Mouse (Mus musculus) kidney, embryonic 14.5 days (tissue): ENCODE results near the gene Ugt1a10. TPM values are rescaled to one million over a fixed set of nuclear protein-coding genes. Genes with fewer than 3 reads are reported as not detected.

Source experiments
- ATAC-seq: fragments of 200-750 bp; cut with Nextera tagmentation; 2 replicates; pipeline ENCODE4 v1.8.0; 2017; ENCODE audit warnings: moderate number of reproducible peaks, mild to moderate bottlenecking, moderate TSS enrichment, moderate library complexity; ENCODE audit not compliant: low FRiP score, low TSS enrichment
- H3K27ac ChIP-seq: fragments of 300-500 bp; sonication (generic); 2 replicates; pipeline ENCODE4 v1.5.1; 2014; ENCODE audit warnings: low read depth, mild to moderate bottlenecking, low read length, moderate library complexity, mixed read lengths
- H3K27me3 ChIP-seq: fragments of 300-500 bp; sonication (generic); 2 replicates; pipeline ENCODE4 v1.6.1; 2014; ENCODE audit warnings: mild to moderate bottlenecking, low read length; ENCODE audit not compliant: control insufficient read depth, insufficient read depth
- H3K36me3 ChIP-seq: fragments of 300-500 bp; sonication (generic); 2 replicates; pipeline ENCODE4 v1.6.1; 2014; ENCODE audit warnings: low read length, mixed read lengths; ENCODE audit not compliant: control insufficient read depth, insufficient read depth
- H3K4me1 ChIP-seq: fragments of 300-500 bp; sonication (generic); 2 replicates; pipeline ENCODE4 v1.6.1; 2014; ENCODE audit warnings: low read length, mixed read lengths; ENCODE audit not compliant: control insufficient read depth, insufficient read depth
- H3K4me2 ChIP-seq: fragments of 300-500 bp; sonication (generic); replicated peaks from 2 replicates; pipeline ENCODE4 v1.6.1; 2014; ENCODE audit warnings: low read depth, mild to moderate bottlenecking, low read length
- H3K4me3 ChIP-seq: fragments of 300-500 bp; sonication (generic); 2 replicates; pipeline ENCODE4 v1.5.1; 2014; ENCODE audit warnings: mild to moderate bottlenecking, low read length
- H3K9ac ChIP-seq: fragments of 300-500 bp; sonication (generic); 2 replicates; pipeline ENCODE4 v1.6.1; 2014; ENCODE audit warnings: low read depth, mild to moderate bottlenecking, low read length, moderate library complexity
- H3K9me3 ChIP-seq: fragments of 300-500 bp; sonication (generic); 2 replicates; pipeline ENCODE4 v1.6.1; 2016; ENCODE audit warnings: low read length; ENCODE audit not compliant: control insufficient read depth
- WGBS: fragments of 180-500 bp; shearing (Covaris S2); extraction: QIAGEN DNeasy Blood & Tissue Kit; methylation state at CpG from one replicate; pipeline ENCODE4 v1.1.7; 2014; 5-methylcytosine and 5-hydroxymethylcytosine counted together
- polyA plus RNA-seq: library from polyadenylated mRNA; unstranded; fragments of >200 nt; fragmentation: Nextera tagmentation; extraction: Ambion mirVana; gene quantifications from 2 replicates; pipeline ENCODE4 v1.2.1, GENCODE M21; 2014

Ugt1a10 gene
- polyA plus RNA-seq, 1 experiment from 2014 or later, result 9.2 TPM

DNA sequence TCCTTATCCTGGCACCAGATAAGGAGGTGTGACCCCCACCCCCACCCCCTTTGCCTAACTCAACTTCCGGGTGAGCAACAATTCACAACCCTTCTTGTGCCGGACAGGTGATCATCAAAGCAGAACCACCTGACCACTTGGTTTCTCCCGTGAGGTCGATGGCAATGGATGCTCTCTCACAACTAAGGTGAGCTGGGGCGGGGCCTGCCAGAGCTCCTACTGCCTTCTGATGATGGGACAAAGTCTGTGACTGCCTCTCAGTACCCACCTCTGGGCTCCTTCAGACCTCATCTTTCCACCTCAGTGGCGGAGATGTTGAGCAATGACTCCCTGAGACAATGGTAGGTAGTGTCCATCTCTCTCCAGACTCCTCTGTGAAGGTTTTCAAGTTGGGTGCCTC, 190.7 kb downstream of the Ugt1a10 start:
- H3K4me2 ChIP-seq, result no peak overlapping the region
- H3K4me1 ChIP-seq, result no peaks in the 10 kb centered on the region
- ATAC-seq, result no peak
- peaks cover 87% of the 10 kb centered on the region for H3K9me3 ChIP-seq
- 77% methylated on average over 6 of the region's 6 CpGs for WGBS
- H3K27ac ChIP-seq, result no peak overlapping the region
- H3K27me3 ChIP-seq, result no peaks in the 10 kb centered on the region
- H3K4me3 ChIP-seq, result no peak overlapping the region
- H3K9ac ChIP-seq, result no peak overlapping the region
- H3K36me3 ChIP-seq, result no peaks in the 10 kb centered on the region

DNA sequence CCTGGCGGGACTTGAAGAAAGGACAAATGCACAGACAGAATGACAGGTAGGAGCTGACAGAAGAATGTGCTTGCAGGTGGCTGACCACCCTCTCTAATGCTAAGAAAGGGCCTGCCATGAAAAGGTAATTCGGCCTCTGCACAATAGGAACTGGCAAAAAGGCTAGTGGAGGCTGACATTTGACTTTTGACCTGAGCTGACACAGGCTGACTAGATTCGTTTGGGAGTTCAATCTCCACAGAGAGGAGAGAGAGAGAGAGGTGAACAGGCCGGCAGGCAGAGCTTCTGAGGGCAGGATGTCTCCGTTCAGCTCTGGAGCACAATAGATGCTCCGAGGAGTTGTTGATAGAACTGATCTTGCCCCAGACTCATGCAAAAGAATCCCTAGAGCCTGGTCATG, 191.2 kb downstream of the Ugt1a10 start:
- 52% methylated on average over 6 of the region's 6 CpGs for WGBS
- no peak overlapping the region for H3K27ac ChIP-seq
- H3K27me3 ChIP-seq, result no peaks in the 10 kb centered on the region
- H3K9ac ChIP-seq, result no peak overlapping the region
- ATAC-seq, result no peak
- H3K9me3 ChIP-seq, result peaks cover 83% of the 10 kb centered on the region
- H3K36me3 ChIP-seq, result no peaks in the 10 kb centered on the region
- no peak overlapping the region for H3K4me2 ChIP-seq
- no peaks in the 10 kb centered on the region for H3K4me1 ChIP-seq
- no peak overlapping the region for H3K4me3 ChIP-seq

DNA sequence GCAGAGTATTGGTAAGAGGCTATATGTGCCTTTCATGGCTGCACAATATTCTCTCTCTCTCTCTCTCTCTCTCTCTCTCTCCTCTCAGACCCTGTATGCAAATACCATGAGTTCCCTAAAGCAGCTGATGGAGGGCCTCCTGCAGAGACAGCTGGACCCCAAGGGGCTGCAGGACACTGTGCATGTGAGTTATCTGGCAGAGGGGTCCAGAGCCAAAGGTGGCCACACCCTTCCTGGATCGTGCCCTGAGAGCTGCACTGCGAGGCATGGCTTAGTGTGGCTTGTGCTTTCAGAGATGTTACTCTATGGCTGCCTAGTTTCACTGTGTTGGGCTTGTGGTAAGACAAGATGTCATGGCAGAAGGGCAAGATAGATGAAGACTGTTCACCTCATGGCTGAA, 192.5 kb downstream of the Ugt1a10 start:
- no peak overlapping the region for H3K9ac ChIP-seq
- no peaks in the 10 kb centered on the region for H3K36me3 ChIP-seq
- no peaks in the 10 kb centered on the region for H3K27me3 ChIP-seq
- WGBS, result 46% methylated on average over 2 of the region's 2 CpGs
- H3K9me3 ChIP-seq, result peaks cover 84% of the 10 kb centered on the region
- H3K4me2 ChIP-seq, result no peak overlapping the region
- no peak overlapping the region for H3K27ac ChIP-seq
- no peak overlapping the region for H3K4me3 ChIP-seq
- no peaks in the 10 kb centered on the region for H3K4me1 ChIP-seq
- no peak for ATAC-seq

DNA sequence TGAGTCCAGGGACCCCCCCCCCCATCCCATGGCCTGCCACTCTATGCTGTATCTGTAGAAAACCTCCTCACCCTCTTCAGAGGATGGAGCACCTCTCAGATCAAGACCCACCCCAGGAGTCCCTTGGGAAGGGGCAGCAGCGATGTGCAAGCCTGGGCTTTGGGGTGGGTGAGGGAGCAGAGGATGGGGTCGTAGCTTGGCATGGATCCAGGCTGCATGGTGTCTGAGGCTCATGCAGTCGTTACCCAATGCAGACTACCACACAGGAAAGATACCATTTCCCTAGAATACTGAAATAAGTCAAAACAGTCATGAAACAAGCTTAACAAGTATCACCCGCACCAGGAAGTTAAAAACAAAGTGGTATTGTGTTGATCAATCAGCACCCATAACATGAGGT, 193.5 kb downstream of the Ugt1a10 start:
- H3K27me3 ChIP-seq, result no peaks in the 10 kb centered on the region
- no peaks in the 10 kb centered on the region for H3K4me1 ChIP-seq
- H3K4me2 ChIP-seq, result no peak overlapping the region
- H3K36me3 ChIP-seq, result no peaks in the 10 kb centered on the region
- no peak for ATAC-seq
- H3K4me3 ChIP-seq, result no peak overlapping the region
- no peak overlapping the region for H3K9ac ChIP-seq
- H3K9me3 ChIP-seq, result peaks cover 83% of the 10 kb centered on the region
- 72% methylated on average over 4 of the region's 4 CpGs for WGBS
- no peak overlapping the region for H3K27ac ChIP-seq

DNA sequence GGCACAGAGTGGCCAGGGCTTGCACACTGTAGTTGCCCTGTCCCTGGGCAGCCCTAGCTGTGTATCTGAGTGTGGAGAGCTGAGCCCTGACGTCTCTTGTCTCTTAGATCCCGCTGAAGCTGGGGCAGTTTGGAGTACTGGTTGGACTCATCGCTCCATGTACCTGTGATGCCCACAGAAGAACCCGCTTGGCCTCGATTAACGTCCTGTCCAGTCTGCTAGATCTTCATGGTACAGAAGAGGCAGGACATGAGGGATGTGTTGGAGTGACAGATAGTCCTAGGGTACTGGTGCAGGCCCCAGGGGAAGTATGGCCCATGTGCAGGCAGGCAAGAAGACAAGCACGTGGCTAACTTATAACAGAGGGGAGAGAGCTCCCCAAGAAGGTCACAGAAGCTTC, 194.4 kb downstream of the Ugt1a10 start:
- Histone ChIP-seq H3K27me3 (no peaks in the 10 kb centered on the region), H3K27ac (no peak overlapping the region), H3K4me1 (no peaks in the 10 kb centered on the region), H3K4me2 (no peak overlapping the region), H3K9ac (no peak overlapping the region), H3K4me3 (no peak overlapping the region), H3K36me3 (no peaks in the 10 kb centered on the region), H3K9me3 (peaks cover 81% of the 10 kb centered on the region)
- WGBS, result 80% methylated on average over 7 of the region's 7 CpGs
- no peak for ATAC-seq

DNA sequence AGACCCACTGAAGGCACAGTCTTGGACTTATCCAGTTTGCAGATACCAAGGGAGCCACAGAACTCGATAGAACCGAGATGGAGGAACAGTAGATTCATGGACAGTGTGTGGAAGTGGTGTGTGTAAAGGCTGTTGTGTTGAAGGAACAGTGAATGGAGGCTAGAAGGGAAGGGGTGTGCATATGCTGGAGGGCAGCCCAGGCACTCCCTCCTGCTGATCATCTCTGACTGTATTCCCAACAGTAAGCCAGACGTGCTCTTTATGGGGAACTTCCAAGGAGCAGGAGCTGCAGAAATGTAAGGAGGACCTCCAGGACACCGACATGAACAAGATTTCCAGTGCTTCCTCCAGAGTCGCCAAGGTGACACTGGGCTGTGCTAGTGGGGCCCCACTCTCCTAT, 194.8 kb downstream of the Ugt1a10 start:
- Histone ChIP-seq H3K27me3 (no peaks in the 10 kb centered on the region), H3K36me3 (no peaks in the 10 kb centered on the region), H3K4me1 (no peaks in the 10 kb centered on the region), H3K9ac (no peak overlapping the region), H3K27ac (no peak overlapping the region), H3K9me3 (peaks cover 81% of the 10 kb centered on the region), H3K4me3 (no peak overlapping the region), H3K4me2 (no peak overlapping the region)
- WGBS, result 82% methylated on average over 5 of the region's 5 CpGs
- no peak for ATAC-seq

DNA sequence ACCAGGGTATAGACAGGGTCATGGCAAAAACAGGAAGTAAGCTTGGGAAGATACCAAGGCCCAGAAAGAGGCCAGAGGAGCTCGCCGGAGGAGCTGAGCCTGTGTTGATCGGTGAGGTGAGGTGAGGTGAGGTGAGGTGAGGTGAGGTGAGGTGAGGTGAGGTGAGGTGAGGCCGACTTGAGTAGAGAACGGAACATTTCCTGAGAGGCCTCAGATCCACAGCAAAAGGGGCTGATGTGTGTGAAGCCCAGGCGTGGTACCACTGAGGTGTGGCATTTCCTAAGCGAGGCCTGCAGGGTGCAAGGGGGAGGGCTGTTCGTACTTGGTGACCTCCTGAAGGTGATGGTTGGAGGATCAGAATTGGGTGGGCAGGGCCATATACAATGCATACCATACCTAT, 197.9 kb downstream of the Ugt1a10 start:
- no peak overlapping the region for H3K9ac ChIP-seq
- WGBS, result 68% methylated on average over 8 of the region's 8 CpGs

DNA sequence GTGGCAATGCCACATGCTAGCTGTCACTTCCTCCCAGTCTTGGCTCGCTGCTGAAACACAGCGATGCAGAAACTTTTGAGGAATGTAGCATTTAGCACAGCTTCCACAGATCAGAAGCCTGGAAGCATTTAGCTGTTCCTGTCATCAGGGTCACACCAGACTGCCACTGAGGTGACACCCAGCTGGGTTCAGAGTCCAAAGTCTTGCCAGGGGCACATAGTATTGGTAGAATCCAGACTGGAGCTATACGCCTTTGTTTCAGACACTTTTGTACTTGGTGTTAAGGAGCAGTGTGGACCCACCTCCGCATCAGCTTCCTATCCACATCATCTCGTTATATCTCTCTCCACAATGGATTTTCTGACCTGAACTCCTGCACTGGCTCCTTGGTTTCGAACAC, 198.4 kb downstream of the Ugt1a10 start:
- Histone ChIP-seq H3K9me3 (peaks cover 67% of the 10 kb centered on the region), H3K4me3 (no peak overlapping the region), H3K36me3 (no peaks in the 10 kb centered on the region), H3K4me2 (no peak overlapping the region), H3K4me1 (no peaks in the 10 kb centered on the region), H3K27me3 (no peaks in the 10 kb centered on the region), H3K9ac (no peak overlapping the region), H3K27ac (no peak overlapping the region)
- 76% methylated on average over 6 of the region's 6 CpGs for WGBS
- ATAC-seq, result no peak

More for the DNA sequence above, 197.9 kb downstream of the Ugt1a10 start:
- Histone ChIP-seq H3K36me3 (no peaks in the 10 kb centered on the region), H3K4me3 (no peak overlapping the region), H3K9me3 (peaks cover 72% of the 10 kb centered on the region), H3K4me1 (no peaks in the 10 kb centered on the region), H3K4me2 (no peak overlapping the region), H3K27ac (no peak overlapping the region), H3K27me3 (no peaks in the 10 kb centered on the region)
- ATAC-seq, result no peak

DNA sequence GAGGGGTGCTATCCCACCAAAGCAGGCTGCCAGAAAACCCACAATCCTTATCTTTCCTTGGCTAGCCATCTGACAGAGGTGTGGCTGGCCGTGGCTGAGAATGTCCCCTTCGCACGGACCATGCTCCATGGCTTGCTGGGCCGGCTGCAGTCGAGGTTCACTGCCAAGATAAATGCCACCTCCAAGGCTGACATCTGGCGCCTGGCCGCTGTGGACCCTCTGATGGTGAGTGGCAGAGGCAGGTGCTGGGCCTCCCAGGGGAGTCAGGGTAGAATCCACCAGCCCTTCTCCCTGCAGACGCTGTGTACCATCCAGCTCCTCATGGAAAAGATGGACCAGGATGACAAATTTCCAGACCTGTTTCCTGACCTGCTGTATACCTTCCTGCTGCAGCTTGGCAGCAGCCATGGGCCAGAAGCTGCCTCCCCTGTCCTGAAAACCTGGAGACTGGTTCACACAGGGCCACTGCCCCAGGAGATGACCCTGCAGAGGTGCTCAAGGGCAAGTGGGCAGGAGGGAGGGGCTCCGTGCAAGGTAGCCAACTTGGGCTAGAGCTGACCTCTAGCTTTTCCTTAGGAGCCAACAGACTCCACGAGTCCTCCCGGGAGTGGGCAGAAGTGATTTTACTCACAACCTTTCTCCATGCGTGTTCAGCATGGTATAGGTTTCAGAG, 199.7 kb downstream of the Ugt1a10 start:
- Histone ChIP-seq H3K9ac (no peak overlapping the region), H3K4me3 (no peak overlapping the region), H3K27me3 (no peaks in the 10 kb centered on the region), H3K4me2 (no peak overlapping the region), H3K9me3 (peaks cover 57% of the 10 kb centered on the region), H3K36me3 (no peaks in the 10 kb centered on the region), H3K27ac (no peak overlapping the region), H3K4me1 (no peaks in the 10 kb centered on the region; the same call in 1 of the 2 replicates)
- 87% methylated on average over 12 of the region's 12 CpGs for WGBS
- no peak for ATAC-seq
